Mouse (Mus musculus): Measurements from ENCODE around the gene Vdr.

DNA sequence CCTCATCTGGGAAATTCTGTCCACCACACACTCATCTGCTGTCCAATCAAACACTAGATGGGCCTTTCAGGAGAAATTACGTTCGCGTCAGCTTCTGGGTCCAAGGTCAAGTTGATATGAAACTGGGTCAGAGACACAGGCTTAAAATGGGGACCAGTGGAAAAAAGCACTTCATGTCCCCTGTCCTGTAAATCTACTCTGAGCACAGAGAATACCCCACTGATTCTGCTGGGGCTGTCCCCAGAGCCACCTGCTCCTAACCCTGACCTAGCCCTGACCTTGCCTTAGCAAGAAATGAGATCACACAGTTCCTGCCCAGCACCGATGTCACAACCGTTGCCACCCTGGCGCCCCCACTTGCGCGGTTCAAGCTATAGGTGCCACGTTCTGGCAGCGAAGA lies 20.0 kb downstream of the Vdr start:
- TF ChIP-seq CTCF (IDR thresholded peaks at IDR 0.05; ENCODE audit: extremely low read depth, insufficient read length, insufficient replicate concordance, low read depth, low read length) (no peak), POLR2A (IDR thresholded peaks at IDR 0.05; ENCODE audit: low read depth, low read length) (no peak)
